Mouse (Mus musculus): ENCODE data around the gene Nup50.

Nup50 gene

DNA sequence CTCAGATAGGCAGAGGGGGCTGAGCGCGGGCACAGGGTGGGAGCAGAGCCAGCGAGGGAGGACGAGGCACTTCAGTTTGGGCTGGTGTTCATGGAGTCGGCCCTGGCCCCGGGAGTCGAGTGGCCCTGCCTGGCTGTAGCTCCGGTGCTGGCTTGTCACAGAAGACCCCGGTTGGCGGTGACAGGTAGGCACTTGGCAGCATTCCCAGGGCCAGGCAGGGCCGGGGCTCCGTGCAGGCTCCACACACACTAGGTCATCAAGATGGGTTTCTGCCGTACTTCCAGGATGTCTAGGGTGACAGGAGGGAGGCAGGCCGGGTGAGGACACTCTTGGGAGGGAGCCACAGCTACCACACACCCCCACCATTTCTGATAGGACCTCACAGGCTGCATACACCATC, 25.8 kb downstream of the Nup50 start:
- ATAC-seq (ENCODE audit: insufficient number of reproducible peaks, low FRiP score, low TSS enrichment) = no peak

DNA sequence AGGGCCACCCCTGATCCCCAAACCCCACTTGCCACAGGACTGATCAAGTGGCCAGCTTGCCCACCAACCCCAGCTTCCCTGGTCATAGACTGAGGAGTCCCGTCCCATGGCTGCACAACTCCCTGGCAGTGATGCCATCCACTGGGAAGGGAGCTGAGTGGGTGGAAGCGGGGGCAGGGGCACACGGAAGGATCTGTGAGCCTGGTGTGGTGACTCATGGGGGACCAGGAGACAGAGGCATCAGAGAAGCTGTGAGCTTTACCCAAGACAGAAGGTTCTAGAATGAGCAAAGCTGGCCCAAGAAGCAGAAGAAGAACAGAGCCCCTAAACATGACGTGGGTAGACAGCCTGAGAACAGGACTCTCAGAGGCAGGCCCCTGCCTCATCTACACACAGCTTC, 26.8 kb downstream of the Nup50 start:
- ATAC-seq (ENCODE audit: insufficient number of reproducible peaks, low FRiP score, low TSS enrichment) = no peak

DNA sequence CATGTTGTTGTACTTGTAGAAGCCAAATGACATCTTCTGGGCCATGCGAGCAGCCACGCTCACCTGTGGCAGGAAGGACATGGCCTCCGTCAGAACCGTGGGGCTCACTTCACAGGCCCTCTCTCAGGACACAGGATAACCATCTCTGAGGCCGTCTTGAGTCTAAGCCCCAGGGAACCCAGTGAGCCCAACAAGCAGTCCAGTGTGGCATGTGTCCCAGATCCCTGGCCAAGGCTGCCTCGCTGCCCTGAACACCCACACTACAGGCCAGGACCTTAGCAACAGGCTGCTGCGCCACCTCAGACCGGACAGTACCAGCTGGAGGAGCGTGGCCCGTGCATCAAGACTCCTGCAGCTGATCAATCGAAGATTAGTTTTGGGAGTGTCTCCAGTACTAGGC, 30.0 kb downstream of the Nup50 start:
- no peak for ATAC-seq (ENCODE audit: insufficient number of reproducible peaks, low FRiP score, low TSS enrichment)

GRCm38 (mm10) chr15:84957851-84958250, 34.6 kb downstream of the Nup50 start:
- ATAC-seq (ENCODE audit: insufficient number of reproducible peaks, low FRiP score, low TSS enrichment) = no peak

DNA sequence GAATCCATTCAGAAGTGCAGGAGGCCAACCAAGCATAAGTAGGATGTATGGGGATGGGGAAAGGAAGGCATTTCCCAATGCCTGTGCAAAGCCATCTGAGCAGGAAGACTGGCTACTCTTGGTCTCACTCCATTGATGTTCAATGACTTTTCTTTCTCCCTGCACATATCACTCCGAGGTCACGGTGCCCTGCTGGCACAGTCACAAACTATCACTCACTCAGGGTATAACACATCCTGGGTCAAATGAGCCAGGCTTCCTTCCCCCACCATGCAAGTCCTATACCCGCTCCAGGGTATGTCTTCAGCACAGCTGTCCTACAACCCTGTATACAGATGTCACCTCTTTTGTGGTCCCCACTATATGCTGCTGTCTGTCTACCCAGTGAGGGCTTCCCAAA, 35.1 kb downstream of the Nup50 start:
- ATAC-seq (ENCODE audit: insufficient number of reproducible peaks, low FRiP score, low TSS enrichment) = no peak

DNA sequence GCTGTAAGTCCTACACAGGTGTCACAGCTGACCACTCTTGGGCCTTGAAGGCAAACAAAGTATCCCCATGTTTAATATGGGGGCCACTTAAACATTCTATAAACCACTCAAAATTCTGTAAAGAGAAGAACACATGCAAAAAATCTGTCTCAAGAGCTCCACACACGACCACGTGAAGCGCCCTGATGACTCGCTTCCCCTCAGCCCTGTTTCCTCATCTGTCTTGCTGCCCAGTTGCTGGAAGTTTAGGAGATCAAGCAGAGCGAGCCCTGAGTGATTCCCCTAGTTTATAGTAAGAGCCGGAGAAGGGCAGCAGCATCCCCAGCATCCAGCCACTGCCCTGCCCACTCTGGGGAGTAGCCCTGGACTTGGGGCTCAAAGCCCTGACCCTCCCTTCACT, 36.7 kb downstream of the Nup50 start:
- no peak for ATAC-seq (ENCODE audit: insufficient number of reproducible peaks, low FRiP score, low TSS enrichment)

DNA sequence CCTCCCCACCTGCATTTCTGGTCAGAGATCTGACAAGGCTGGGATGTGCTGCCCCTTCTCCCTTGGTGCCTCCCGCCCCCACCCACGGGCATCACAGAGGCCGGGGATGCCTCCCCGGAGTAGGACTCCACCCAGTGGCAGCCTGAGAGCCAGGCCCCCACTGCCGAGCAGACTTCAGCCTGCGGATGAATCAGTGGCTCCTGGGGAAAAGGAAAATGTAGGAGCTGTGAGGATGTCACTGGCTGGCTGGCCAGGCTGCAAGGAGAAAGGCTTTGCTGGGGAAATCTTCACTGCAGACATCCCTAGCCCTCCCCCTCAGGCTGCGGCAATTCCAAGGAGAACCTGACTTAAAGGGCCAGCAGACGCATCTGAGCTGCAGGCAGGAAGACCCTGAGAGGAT, 37.5 kb downstream of the Nup50 start:
- ATAC-seq (ENCODE audit: insufficient number of reproducible peaks, low FRiP score, low TSS enrichment) = peak; percentile 38; the same call in 1 of the 2 replicates

GRCm38 (mm10) chr15:84962518-84962917, 39.3 kb downstream of the Nup50 start:
- no peak for ATAC-seq (ENCODE audit: insufficient number of reproducible peaks, low FRiP score, low TSS enrichment)

- no peak for ATAC-seq (ENCODE audit: insufficient number of reproducible peaks, low FRiP score, low TSS enrichment)
These were observed 41.6 kb downstream of the Nup50 start for GRCm38 (mm10) chr15:84964771-84965170.

GRCm38 (mm10) chr15:84965575-84966360, 42.6 kb downstream of the Nup50 start:
- ATAC-seq (ENCODE audit: insufficient number of reproducible peaks, low FRiP score, low TSS enrichment) = 0 out of 2 replicates have a peak, but pooled peaks have one; percentile 40

GRCm38 (mm10) chr15:84968534-84968933, 45.3 kb downstream of the Nup50 start:
- no peak for ATAC-seq (ENCODE audit: insufficient number of reproducible peaks, low FRiP score, low TSS enrichment)

GRCm38 (mm10) chr15:84972860-84973543, 49.8 kb downstream of the Nup50 start:
- ATAC-seq (ENCODE audit: insufficient number of reproducible peaks, low FRiP score, low TSS enrichment) = peak; percentile 38

DNA sequence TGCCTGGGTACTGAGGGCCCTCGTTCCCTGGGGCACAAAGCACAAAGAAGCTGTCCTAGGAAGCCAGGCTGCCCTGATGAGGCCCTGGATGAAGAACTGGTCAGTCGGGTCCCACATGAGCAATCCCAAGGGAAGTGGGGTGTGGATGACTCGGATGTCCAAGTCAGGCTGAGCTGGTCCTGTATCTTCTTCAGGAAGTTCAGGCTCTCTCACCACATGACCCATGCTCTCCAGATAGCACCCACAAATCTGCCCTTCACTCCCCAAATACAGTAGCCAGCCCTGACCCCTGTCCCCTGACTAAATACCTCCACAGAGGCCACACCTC, 50.3 kb downstream of the Nup50 start:
- no peak for ATAC-seq (ENCODE audit: insufficient number of reproducible peaks, low FRiP score, low TSS enrichment)

DNA sequence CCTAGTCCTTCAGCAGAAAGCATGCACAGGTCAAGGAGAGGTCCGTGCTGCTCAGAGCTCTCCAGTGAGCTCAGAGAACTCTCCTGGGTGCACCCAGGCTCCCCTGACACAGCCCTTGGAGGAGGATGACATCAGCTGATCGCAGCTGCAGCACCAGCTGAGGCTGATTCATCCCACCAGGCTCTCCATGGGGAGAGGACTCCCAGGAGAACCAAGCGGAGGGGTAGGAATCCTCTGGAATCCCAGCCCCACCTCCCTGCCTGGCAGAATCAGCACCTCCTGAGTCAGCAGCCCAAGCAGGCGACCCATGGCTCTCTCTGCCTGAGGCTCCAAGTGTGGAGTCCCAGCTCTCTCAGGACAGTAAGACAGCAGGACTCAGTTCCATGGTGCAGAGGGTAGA, 52.5 kb downstream of the Nup50 start:
- no peak for ATAC-seq (ENCODE audit: insufficient number of reproducible peaks, low FRiP score, low TSS enrichment)

- no peak for ATAC-seq (ENCODE audit: insufficient number of reproducible peaks, low FRiP score, low TSS enrichment)
These were observed 58.5 kb downstream of the Nup50 start for GRCm38 (mm10) chr15:84981609-84982313.

DNA sequence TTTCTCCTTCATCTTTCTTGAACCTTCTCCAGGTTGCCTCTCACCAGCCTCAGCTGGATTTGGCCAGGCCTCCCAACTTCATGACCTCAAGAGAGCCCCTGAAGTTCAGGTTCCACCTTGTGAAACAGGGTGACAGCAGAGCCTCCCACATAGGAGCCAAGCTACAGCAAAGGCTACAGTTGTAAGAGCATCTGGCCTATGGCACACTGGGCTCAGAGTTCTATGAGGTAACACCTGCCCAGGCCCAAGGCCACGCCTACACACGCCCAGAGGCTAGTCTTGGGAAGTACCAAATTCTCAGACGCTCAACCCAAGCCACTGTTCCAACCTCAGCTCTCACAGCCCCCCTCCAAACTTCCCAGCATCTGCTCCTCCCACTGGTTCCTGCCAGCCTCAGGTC, 59.7 kb downstream of the Nup50 start:
- ATAC-seq (ENCODE audit: insufficient number of reproducible peaks, low FRiP score, low TSS enrichment) = no peak

DNA sequence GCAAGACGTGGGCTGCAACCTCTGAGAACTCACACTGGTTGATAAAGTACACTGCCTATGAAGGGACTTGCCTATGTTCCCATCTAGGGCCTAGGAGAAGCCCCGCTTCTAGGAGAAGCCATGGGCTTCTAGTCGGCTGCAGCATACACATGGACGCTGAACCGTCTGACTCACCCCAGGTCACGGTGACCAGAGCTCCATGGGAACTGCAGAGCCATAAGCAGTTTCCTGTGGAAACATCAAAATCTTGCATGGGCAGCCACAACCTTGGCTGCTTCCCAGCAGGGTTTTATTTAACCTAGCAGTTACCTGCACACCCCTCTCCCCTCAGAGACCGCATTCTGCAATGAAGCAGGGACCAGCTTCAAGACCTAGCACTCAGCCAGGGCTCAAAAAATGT, 60.5 kb downstream of the Nup50 start:
- ATAC-seq (ENCODE audit: insufficient number of reproducible peaks, low FRiP score, low TSS enrichment) = no peak

DNA sequence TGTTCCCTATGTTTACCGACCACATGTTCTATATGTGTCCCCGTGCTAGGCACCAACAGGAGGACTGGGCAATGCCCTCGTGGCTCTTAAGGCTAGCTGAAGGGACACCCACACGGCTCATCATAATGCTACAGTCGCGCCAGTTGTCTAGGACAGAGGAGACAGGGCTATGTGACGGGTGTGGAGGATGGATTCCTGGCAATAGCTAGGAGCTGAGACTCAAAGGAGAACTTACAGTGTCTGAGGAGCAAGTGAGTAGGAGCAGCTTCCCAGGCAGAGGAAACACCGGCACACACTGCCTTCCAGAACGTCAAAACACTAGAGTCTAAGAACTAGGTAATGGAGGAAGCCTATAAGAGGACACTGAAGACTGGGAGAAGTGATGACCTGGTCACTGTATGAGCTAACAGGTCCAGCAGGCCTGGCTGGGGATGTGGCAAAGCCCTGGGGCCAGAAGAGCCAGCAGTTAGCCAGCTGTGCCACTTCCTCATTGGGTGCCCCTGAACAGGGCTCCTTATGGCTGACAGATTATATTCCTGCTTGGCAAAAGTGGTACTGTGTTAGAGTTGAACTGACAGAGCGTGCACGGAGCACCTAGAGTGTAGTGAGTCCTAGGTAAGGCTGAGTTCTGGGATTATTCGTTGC, 62.4 kb downstream of the Nup50 start:
- ATAC-seq (ENCODE audit: insufficient number of reproducible peaks, low FRiP score, low TSS enrichment) = no peak

DNA sequence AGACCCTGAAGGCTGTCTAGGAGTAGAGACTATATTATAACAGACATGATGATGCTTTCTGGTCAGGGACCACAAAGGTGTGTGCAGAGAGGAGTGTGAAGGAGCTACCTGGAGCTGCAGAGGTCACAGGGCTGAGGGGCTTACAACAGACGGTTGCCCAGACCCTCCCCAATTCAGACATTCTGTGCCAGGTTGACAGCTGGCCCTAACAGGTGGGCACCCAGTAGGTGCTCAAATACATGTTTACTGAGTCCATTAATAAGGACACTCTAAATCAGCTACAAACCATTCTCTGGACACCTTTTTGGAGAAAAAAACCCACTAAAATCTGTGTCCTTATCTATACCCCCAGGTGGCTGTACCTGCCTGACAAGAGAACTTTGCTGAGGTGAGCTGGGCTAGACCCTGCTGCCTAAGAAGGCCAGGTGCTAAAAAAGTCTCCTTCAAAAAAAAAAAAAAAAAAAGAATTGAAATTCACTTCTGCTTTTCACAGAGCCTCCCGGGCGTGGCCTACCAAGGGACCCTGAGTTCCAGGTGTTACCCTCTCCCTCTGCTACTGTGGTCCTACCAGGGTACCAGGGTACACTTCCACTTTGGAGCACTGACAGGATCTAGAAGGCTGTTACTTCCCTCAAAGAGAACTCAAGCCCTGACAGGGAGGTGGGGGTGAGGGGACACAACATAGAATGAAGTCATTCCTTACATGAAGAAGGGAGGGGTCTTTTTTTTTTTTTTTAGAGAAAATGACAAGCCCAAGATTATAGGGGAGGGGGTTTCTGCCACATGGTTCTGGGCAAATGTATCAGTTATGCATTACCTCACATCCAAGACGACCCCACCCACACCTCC, 63.2 kb downstream of the Nup50 start:
- no peak for ATAC-seq (ENCODE audit: insufficient number of reproducible peaks, low FRiP score, low TSS enrichment)

Data from cerebellum, adult (tissue).